Mouse (Mus musculus) bone marrow macrophage, adult 2 months (primary cell): Measurements from ENCODE around the gene Emg1.

Experiments
- CTCF ChIP-seq: IDR thresholded peaks from 2 replicates; pipeline ENCODE4 v1.5.1; 2012; ENCODE audit warnings: low read depth, mild to moderate bottlenecking, low read length, moderate library complexity
- POLR2A ChIP-seq: IDR thresholded peaks from 2 replicates; pipeline ENCODE4 v1.6.1; 2012; ENCODE audit warnings: mild to moderate bottlenecking, low read depth, low read length, borderline replicate concordance

DNA sequence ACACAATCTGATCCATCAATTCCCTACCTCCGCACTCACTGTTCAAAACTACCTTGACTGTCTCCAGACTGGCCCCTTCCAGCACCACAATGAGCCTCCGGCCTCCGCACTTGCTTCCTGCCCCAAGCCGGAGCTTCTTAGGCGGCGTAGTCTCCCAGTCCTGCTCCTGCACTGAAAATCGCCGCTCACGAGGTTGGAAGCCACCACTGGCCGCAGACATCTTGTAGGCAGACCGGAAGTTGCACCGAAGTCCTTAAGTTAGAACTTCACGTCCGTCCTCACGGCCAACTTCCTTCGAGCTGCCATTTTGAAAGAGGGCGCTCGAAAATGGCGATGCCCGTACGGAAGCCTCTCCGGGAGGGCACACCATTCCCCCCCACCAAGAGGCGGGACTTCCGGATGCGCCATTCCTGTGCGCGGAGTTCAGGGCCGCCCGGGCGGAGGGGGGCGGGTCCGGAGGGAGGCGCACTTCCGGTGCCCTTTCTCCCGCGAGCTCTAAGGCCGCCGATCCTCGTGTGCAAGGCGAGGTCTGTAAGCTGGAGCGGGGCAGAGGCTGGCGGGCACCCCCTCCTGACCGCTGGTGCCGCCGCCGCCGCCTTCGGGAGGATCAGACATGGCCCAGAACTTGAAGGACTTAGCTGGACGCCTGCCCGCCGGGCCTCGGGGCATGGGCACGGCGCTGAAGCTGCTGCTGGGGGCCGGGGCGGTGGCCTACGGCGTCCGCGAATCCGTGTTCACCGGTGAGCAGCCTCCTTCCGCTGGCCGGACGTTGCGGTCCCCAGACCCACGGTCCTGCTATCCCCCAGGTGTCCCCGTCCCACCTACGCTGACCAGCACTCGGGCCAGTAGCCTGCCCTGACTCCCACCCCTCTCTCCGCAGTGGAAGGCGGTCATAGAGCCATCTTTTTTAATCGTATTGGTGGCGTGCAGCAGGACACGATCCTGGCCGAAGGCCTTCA is at the start of gene Emg1, which contains the start of gene Phb2:
- TF ChIP-seq CTCF (no peak), POLR2A (peak; percentile 18; the same call in 1 of the 2 replicates)
